Comparison of ENCODE assay signal across 36 mouse cellular contexts in genomic region chr10:52343324-52343723, GRCm38 (mm10). TPM values are rescaled to one million over a fixed set of nuclear protein-coding genes. Genes with fewer than 3 reads are reported as not detected.
DNase-seq lines count a peak whose midpoint lies in the region; ATAC-seq and TF ChIP-seq lines count a peak whose summit lies in the region.
"Not testable (repeated sequence)": the region's sequence is repeated elsewhere in the genome, so short reads cannot be mapped to it uniquely, and the experiment has no call there.
"Had no signal": no experiment of that assay in that cellular context is flagged by ENCODE, and none has a peak within 500 bp of the region (broad histone marks: within the 10 kb centered on the region; RNA-seq: fewer than 3 reads in every experiment).

No protein-coding gene starts in this region.

- WGBS in forebrain, embryonic 13.5 days: 92% methylated on average over 4 of the region's 4 CpGs
- WGBS in heart, postnatal 0 days: 96% methylated on average over 4 of the region's 4 CpGs
- WGBS in kidney, postnatal 0 days: 95% methylated on average over 4 of the region's 4 CpGs
- 91% methylated on average over 4 of the region's 4 CpGs for WGBS in lung, adult 2 months
- WGBS in midbrain, postnatal 0 days: 96% methylated on average over 4 of the region's 4 CpGs
- 91% methylated on average over 4 of the region's 4 CpGs for WGBS in stomach, postnatal 0 days

- TF ChIP-seq EP300 in CH12.LX (IDR thresholded peaks at IDR 0.05; ENCODE audit: low read length); heart, postnatal 0 days (IDR thresholded peaks at IDR 0.05; ENCODE audit: low read depth); stomach, postnatal 0 days (optimal IDR thresholded peaks at IDR 0.05): not testable (repeated sequence)

- H3K27ac ChIP-seq in CH12.LX (ENCODE audit: insufficient read depth, low read depth); forebrain, embryonic 13.5 days; heart, postnatal 0 days (ENCODE audit: low read depth); kidney, postnatal 0 days; midbrain, postnatal 0 days (ENCODE audit: low read depth, low read length); stomach, postnatal 0 days (replicated peaks): not testable (repeated sequence)

- ATAC-seq in forebrain, embryonic 13.5 days: 0 out of 2 replicates have a peak, but pooled peaks have one; percentile 27
- ATAC-seq in heart, postnatal 0 days (ENCODE audit: insufficient read depth, low read depth); kidney, postnatal 0 days (replicated peaks; ENCODE audit: low FRiP score, low read depth); midbrain, postnatal 0 days (ENCODE audit: low FRiP score); stomach, postnatal 0 days (ENCODE audit: low FRiP score, low TSS enrichment): not testable (repeated sequence)

- in situ Hi-C loops in CH12.LX (cut with MboI; ENCODE audit: low pct_ligation_motif_present, low pct_unique_long_range_greater_than_20kb, low sequenced_read_pairs): not testable (repeated sequence)

- not testable (repeated sequence) for H3K9me3 ChIP-seq in CH12.LX (replicated peaks; ENCODE audit: low read length); forebrain, embryonic 13.5 days (replicated peaks); heart, postnatal 0 days (replicated peaks; ENCODE audit: control insufficient read depth, low read length); kidney, postnatal 0 days (replicated peaks; ENCODE audit: low read length); midbrain, postnatal 0 days (ENCODE audit: low read length); stomach, postnatal 0 days (ENCODE audit: control insufficient read depth, low read length)

- DNase-seq in CH12.LX (ENCODE audit: extremely low read depth) (peak; percentile 12), ZHBTc4 (ENCODE audit: low read depth, low spot score) (peak; percentile 74)
- not testable (repeated sequence) for DNase-seq in heart, postnatal 0 days (ENCODE audit: low spot score); kidney, postnatal 0 days (ENCODE audit: low spot score); lung, adult 2 months; midbrain, postnatal 0 days (ENCODE audit: low spot score); stomach, postnatal 0 days (ENCODE audit: low spot score)

- H3K27me3 ChIP-seq in CH12.LX (replicated peaks); forebrain, embryonic 13.5 days; heart, postnatal 0 days (ENCODE audit: control insufficient read depth, insufficient read depth, low read length); kidney, postnatal 0 days (ENCODE audit: insufficient read depth, low read length); midbrain, postnatal 0 days (ENCODE audit: insufficient read depth, low read length); stomach, postnatal 0 days (ENCODE audit: control insufficient read depth, insufficient read depth, low read length): not testable (repeated sequence)

- H3K9ac ChIP-seq in CH12.LX (ENCODE audit: insufficient read depth, low read depth); forebrain, embryonic 13.5 days; heart, postnatal 0 days (replicated peaks; ENCODE audit: low read depth, low read length); kidney, postnatal 0 days (ENCODE audit: low read depth, low read length); midbrain, postnatal 0 days (replicated peaks; ENCODE audit: low read length, poor library complexity, severe bottlenecking); stomach, postnatal 0 days (ENCODE audit: low read length): not testable (repeated sequence)

- not testable (repeated sequence) for H3K4me2 ChIP-seq in CH12.LX (ENCODE audit: insufficient read depth, low read depth, poor library complexity, severe bottlenecking); forebrain, embryonic 13.5 days; heart, postnatal 0 days (ENCODE audit: low read depth, low read length); kidney, postnatal 0 days (ENCODE audit: low read length); midbrain, postnatal 0 days (ENCODE audit: low read depth, low read length, poor library complexity, severe bottlenecking); stomach, postnatal 0 days (replicated peaks; ENCODE audit: low read depth)

- not testable (repeated sequence) for H3K4me3 ChIP-seq in CH12.LX (replicated peaks in 1 of 3; ENCODE audit: low read depth in 2 of 3, low read length in 2 of 3, poor library complexity in 1 of 3); forebrain, embryonic 13.5 days; heart, postnatal 0 days (ENCODE audit: low read depth, low read length); kidney, postnatal 0 days (replicated peaks; ENCODE audit: low read depth, low read length); lung, adult 2 months (replicated peaks; ENCODE audit: extremely low read depth, low read depth, low read length); midbrain, postnatal 0 days (ENCODE audit: low read depth, low read length); stomach, postnatal 0 days (ENCODE audit: low read depth, low read length)

- dilution Hi-C loops in CH12.LX (cut with MboI; ENCODE audit: extremely low pct_ligation_motif_present, extremely low pct_unique_long_range_greater_than_20kb, low sequenced_read_pairs): not testable (repeated sequence)

- not testable (repeated sequence) for TF ChIP-seq RAD21 in CH12.LX (IDR thresholded peaks at IDR 0.05; ENCODE audit: low read depth, low read length)

- not testable (repeated sequence) for TF ChIP-seq POLR2A in CH12.LX (IDR thresholded peaks at IDR 0.05; ENCODE audit: low read depth, low read length); lung, adult 2 months (IDR thresholded peaks at IDR 0.05; ENCODE audit: borderline replicate concordance, extremely low read depth, low read depth, low read length)

- H3K79me2 ChIP-seq in CH12.LX (replicated peaks; ENCODE audit: control insufficient read depth, extremely low read depth, insufficient read depth, poor library complexity, severe bottlenecking): not testable (repeated sequence)

- H3K36me3 ChIP-seq in CH12.LX (replicated peaks in 1 of 2; ENCODE audit: control insufficient read depth in 1 of 2, insufficient read depth in 1 of 2, low read length in 1 of 2): peaks cover 39 to 77% of the 10 kb centered on the region in 2 experiments
- H3K36me3 ChIP-seq in forebrain, embryonic 13.5 days (ENCODE audit: poor library complexity, severe bottlenecking): peaks cover 70% of the 10 kb centered on the region
- H3K36me3 ChIP-seq in heart, postnatal 0 days (replicated peaks; ENCODE audit: control insufficient read depth, insufficient read depth, low read length): peaks cover 52% of the 10 kb centered on the region
- H3K36me3 ChIP-seq in kidney, postnatal 0 days (ENCODE audit: insufficient read depth, low read length): peaks cover 32% of the 10 kb centered on the region
- H3K36me3 ChIP-seq in midbrain, postnatal 0 days (ENCODE audit: insufficient read depth, low read length): peaks cover 26% of the 10 kb centered on the region
- not testable (repeated sequence) for H3K36me3 ChIP-seq in stomach, postnatal 0 days (ENCODE audit: control insufficient read depth, insufficient read depth, low read length)

- H3K4me1 ChIP-seq in CH12.LX (ENCODE audit: control insufficient read depth in 1 of 2, insufficient read depth in 2 of 2); forebrain, embryonic 13.5 days; heart, postnatal 0 days (ENCODE audit: control insufficient read depth, insufficient read depth); kidney, postnatal 0 days (replicated peaks; ENCODE audit: insufficient read depth, low read length); lung, adult 2 months (ENCODE audit: control insufficient read depth, insufficient read depth, low read length); midbrain, postnatal 0 days (ENCODE audit: insufficient read depth, low read length); stomach, postnatal 0 days (replicated peaks; ENCODE audit: control insufficient read depth, insufficient read depth): not testable (repeated sequence)

- not testable (repeated sequence) for TF ChIP-seq CTCF in CH12.LX (conservative IDR thresholded peaks at IDR 0.05 in 1 of 2, IDR thresholded peaks at IDR 0.05 in 1 of 2; ENCODE audit: low read depth in 2 of 2, low read length in 2 of 2)
- peak; percentile 13; the same call in 1 of the 2 replicates for TF ChIP-seq CTCF in heart, postnatal 0 days (IDR thresholded peaks at IDR 0.05; ENCODE audit: low read depth)
- peak; percentile 34; the same call in 1 of the 2 replicates for TF ChIP-seq CTCF in kidney, postnatal 0 days (IDR thresholded peaks at IDR 0.05; ENCODE audit: low read depth)
- TF ChIP-seq CTCF in lung, adult 2 months (IDR thresholded peaks at IDR 0.05; ENCODE audit: insufficient read depth, low read length): peak; percentile 28; the same call in 1 of the 2 replicates
- TF ChIP-seq CTCF in midbrain, postnatal 0 days (IDR thresholded peaks at IDR 0.05): peak; percentile 29; the same call in 1 of the 2 replicates
- peak; percentile 41 for TF ChIP-seq CTCF in stomach, postnatal 0 days (IDR thresholded peaks at IDR 0.05; ENCODE audit: low read depth)

RNA-seq across cellular contexts. Expression of gene Gm26741, which starts 15.2 kb away (rescaled TPM):
- not detected in 2 replicates for total RNA-seq in CH12.LX (2012; rRNA removed)
- not detected in 2 replicates for total RNA-seq in CH12.LX (2014; rRNA removed)
- not detected in 2 replicates for polyA plus RNA-seq in CH12.LX (2012; ENCODE audit: insufficient read length, low read depth)
- polyA plus RNA-seq in forebrain, embryonic 13.5 days (2015; fragmentation: Nextera tagmentation; extraction: Ambion mirVana): not detected in 2 replicates
- total RNA-seq in heart, postnatal 0 days (2014; rRNA removed; ENCODE audit: low replicate concordance): not detected in 2 replicates
- not detected in 2 replicates for polyA plus RNA-seq in heart, postnatal 0 days (2015; fragmentation: Nextera tagmentation; extraction: Ambion mirVana)
- polyA plus RNA-seq in kidney, postnatal 0 days (2015; fragmentation: Nextera tagmentation; extraction: Ambion mirVana): not detected in 2 replicates
- not detected in 2 replicates for polyA plus RNA-seq in lung, adult 2 months (2012; rRNA removed)
- total RNA-seq in midbrain, postnatal 0 days (2014; rRNA removed): not detected in 2 replicates
- not detected in 2 replicates for polyA plus RNA-seq in midbrain, postnatal 0 days (2015; fragmentation: Nextera tagmentation; extraction: Ambion mirVana)
- polyA plus RNA-seq in stomach, postnatal 0 days (2015; fragmentation: Nextera tagmentation; extraction: Ambion mirVana): not detected in 2 replicates
- total RNA-seq: adrenal gland, adult 18-20 months; adrenal gland, postnatal 25 days; G1E; gastrocnemius, adult 8-10 months; gastrocnemius, postnatal 4 days; heart, adult 8-10 months; heart, postnatal 14 days; layer of hippocampus, postnatal 10 days; left cerebral cortex, adult 18-20 months; left cerebral cortex, postnatal 14 days; megakaryocyte, adult 5-6 weeks had no signal
- polyA plus RNA-seq: CD4-positive, CD25-positive, alpha-beta regulatory T cell, adult 4 months; embryonic facial prominence, embryonic 11.5 days; forebrain, embryonic 14.5 days; G1E; heart, embryonic 13.5 days; hindbrain, embryonic 10.5 days; hindbrain, embryonic 15.5 days; intestine, embryonic 14.5 days; limb, embryonic 11.5 days; liver, embryonic 16.5 days; midbrain, embryonic 11.5 days; midbrain, embryonic 16.5 days; myocyte; neural tube, embryonic 14.5 days; Patski; small intestine, adult 2 months; stomach, embryonic 15.5 days; urinary bladder, adult 2 months had no signal

RNA-seq across cellular contexts. Expression of gene Gopc, which starts 38.6 kb away (rescaled TPM):
- 9.8 and 10.4 TPM in 2 replicates for total RNA-seq in CH12.LX (2012; rRNA removed)
- 13.1 and 13.3 TPM in 2 replicates for total RNA-seq in CH12.LX (2014; rRNA removed)
- 16.6 and 17.6 TPM in 2 replicates for polyA plus RNA-seq in CH12.LX (2012; ENCODE audit: insufficient read length, low read depth)
- 18.4 and 20.0 TPM in 2 replicates for polyA plus RNA-seq in forebrain, embryonic 13.5 days (2015; fragmentation: Nextera tagmentation; extraction: Ambion mirVana)
- total RNA-seq in heart, postnatal 0 days (2014; rRNA removed; ENCODE audit: low replicate concordance): 7.4 and 8.1 TPM in 2 replicates
- polyA plus RNA-seq in heart, postnatal 0 days (2015; fragmentation: Nextera tagmentation; extraction: Ambion mirVana): 9.2 and 10.1 TPM in 2 replicates
- polyA plus RNA-seq in kidney, postnatal 0 days (2015; fragmentation: Nextera tagmentation; extraction: Ambion mirVana): 18.5 and 18.8 TPM in 2 replicates
- polyA plus RNA-seq in lung, adult 2 months (2012; rRNA removed): 5.7 and 6.4 TPM in 2 replicates
- 18.0 and 20.2 TPM in 2 replicates for total RNA-seq in midbrain, postnatal 0 days (2014; rRNA removed)
- polyA plus RNA-seq in midbrain, postnatal 0 days (2015; fragmentation: Nextera tagmentation; extraction: Ambion mirVana): 21.8 and 23.1 TPM in 2 replicates
- 11.9 and 12.0 TPM in 2 replicates for polyA plus RNA-seq in stomach, postnatal 0 days (2015; fragmentation: Nextera tagmentation; extraction: Ambion mirVana)

RNA-seq across cellular contexts. Expression of gene Nepn, which starts 45.4 kb away (rescaled TPM):
- total RNA-seq in CH12.LX (2012; rRNA removed): not detected in 2 replicates
- not detected in 2 replicates for total RNA-seq in CH12.LX (2014; rRNA removed)
- polyA plus RNA-seq in CH12.LX (2012; ENCODE audit: insufficient read length, low read depth): 0.14 TPM in 1 of 2 replicates, not detected in the other
- not detected in 2 replicates for polyA plus RNA-seq in forebrain, embryonic 13.5 days (2015; fragmentation: Nextera tagmentation; extraction: Ambion mirVana)
- total RNA-seq in heart, postnatal 0 days (2014; rRNA removed; ENCODE audit: low replicate concordance): not detected in 2 replicates
- 0.10 TPM in 1 of 2 replicates, not detected in the other for polyA plus RNA-seq in heart, postnatal 0 days (2015; fragmentation: Nextera tagmentation; extraction: Ambion mirVana)
- polyA plus RNA-seq in kidney, postnatal 0 days (2015; fragmentation: Nextera tagmentation; extraction: Ambion mirVana): 2.1 and 2.4 TPM in 2 replicates
- 0.12 TPM in 1 of 2 replicates, not detected in the other for polyA plus RNA-seq in lung, adult 2 months (2012; rRNA removed)
- total RNA-seq in midbrain, postnatal 0 days (2014; rRNA removed): not detected in 2 replicates
- not detected in 2 replicates for polyA plus RNA-seq in midbrain, postnatal 0 days (2015; fragmentation: Nextera tagmentation; extraction: Ambion mirVana)
- polyA plus RNA-seq in stomach, postnatal 0 days (2015; fragmentation: Nextera tagmentation; extraction: Ambion mirVana): 0.55 TPM in 1 of 2 replicates, not detected in the other
- total RNA-seq: G1E; layer of hippocampus, postnatal 10 days; left cerebral cortex, adult 18-20 months; left cerebral cortex, postnatal 14 days; megakaryocyte, adult 5-6 weeks had no signal
- polyA plus RNA-seq: CD4-positive, CD25-positive, alpha-beta regulatory T cell, adult 4 months; embryonic facial prominence, embryonic 11.5 days; forebrain, embryonic 14.5 days; G1E; heart, embryonic 13.5 days; hindbrain, embryonic 10.5 days; hindbrain, embryonic 15.5 days; limb, embryonic 11.5 days; midbrain, embryonic 11.5 days; midbrain, embryonic 16.5 days; neural tube, embryonic 14.5 days; Patski; small intestine, adult 2 months had no signal
